Mouse (Mus musculus) heart, adult 2 months (tissue): ENCODE results near the gene Tgm1.

ENCODE experiments used
- CTCF ChIP-seq: fragments of 200-600 bp; IDR thresholded peaks from 2 replicates; pipeline ENCODE4 v1.8.1; 2022; ENCODE audit warnings: antibody characterized with exemption, mild to moderate bottlenecking, moderate library complexity
- EP300 ChIP-seq: fragments of 200-500 bp; IDR thresholded peaks from 2 replicates; pipeline ENCODE4 v1.6.1; 2011; ENCODE audit warnings: low read depth, low read length, control low read depth; ENCODE audit not compliant: insufficient read depth
- POLR2A ChIP-seq: fragments of 200-500 bp; IDR thresholded peaks from 2 replicates; pipeline ENCODE4 v1.6.1; 2011; ENCODE audit warnings: mild to moderate bottlenecking, low read depth, low read length, control low read depth; ENCODE audit not compliant: insufficient read depth

GRCm38 (mm10) chr14:55671833-55672740 lies 41.6 kb downstream of the Tgm1 start, which contains the start of the genes Gmpr2 and Nedd8:
- no peak; the same call in 1 of the 2 replicates for TF ChIP-seq EP300
- peak; percentile 83 for TF ChIP-seq POLR2A
- TF ChIP-seq CTCF = peak; percentile 15; the same call in 1 of the 2 replicates
